Mouse (Mus musculus) regulatory T cell (primary cell): ENCODE results near the gene Fam181a.

ENCODE experiments used
- in situ Hi-C: fragments of 300-600 bp; cut with MboI, MseI; formaldehyde crosslinking; loops from one replicate; pipeline ENCODE4 v1.15.1; 2025; ENCODE audit warnings: high pct_unique_total_duplicates

The Fam181a gene

DNA sequence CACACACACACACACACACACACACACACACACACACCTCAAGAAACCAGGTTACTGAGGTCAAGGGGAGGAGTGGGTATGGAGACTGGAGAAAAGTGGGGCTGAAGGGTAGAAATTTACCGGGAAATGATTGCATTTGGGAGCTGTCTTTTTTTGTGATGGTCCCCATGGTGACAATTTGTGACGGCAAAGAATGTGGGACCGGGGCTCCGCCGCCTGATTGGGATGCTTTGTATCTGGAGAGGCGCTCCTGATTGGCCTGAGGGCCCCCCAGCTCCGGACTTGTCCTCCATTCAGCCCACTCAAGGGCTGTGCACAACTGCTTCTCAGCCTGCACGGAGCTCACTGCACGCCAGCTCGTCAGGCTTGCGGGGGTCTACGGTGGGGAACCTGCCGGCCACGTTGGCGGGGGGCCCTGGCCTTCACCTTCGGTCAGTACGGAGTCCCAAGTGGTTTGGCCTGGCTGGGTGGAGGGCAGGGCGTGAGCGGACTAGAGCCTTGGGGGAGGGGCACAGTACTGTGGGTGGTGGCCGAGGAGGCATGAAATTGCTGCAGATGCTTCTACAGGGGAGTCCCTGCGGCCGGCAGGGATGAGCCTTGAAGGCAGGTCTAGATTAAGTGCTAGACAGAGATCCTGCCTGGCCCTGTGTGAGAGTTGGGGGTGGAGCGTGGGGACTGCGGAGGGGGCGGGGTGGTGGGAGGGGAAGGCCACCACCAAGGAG, 4.0 kb downstream of the Fam181a start:
- in situ Hi-C loops, result no loop called here

DNA sequence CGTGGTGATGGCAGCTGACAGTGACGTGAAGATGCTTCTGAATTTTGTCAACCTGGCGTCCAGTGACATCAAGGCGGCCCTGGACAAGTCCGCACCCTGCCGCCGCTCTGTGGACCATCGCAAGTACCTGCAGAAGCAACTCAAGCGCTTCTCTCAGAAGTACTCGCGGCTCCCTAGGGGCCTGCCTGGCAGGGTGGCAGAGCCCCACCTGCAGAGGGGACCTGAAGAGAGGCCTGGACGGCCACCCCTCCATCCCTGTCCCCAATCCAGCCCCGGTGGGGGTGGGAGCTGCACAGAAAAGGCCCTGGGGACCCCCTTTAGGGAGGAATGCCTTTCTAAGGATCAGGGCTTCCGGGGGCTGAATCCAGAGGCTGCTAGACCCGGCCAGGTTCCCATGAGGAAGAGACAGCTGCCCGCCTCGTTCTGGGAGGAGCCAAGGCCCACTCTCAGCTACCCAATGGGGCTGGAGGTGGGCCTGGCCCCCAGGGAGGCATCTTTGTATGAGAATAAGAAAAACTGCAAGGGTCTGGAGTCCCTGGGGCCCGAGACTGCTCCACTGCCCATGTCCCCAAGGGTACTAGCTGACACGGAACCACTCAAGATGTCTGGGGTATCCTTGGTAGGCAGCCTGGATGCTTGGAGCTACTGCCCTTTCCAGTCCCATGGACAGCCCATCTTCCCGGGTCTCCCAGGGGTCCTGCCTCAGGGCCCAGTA, 5.2 kb downstream of the Fam181a start:
- in situ Hi-C loops, result no loop called here

GRCm38 (mm10) chr12:103322801-103323200, 12.0 kb downstream of the Fam181a start:
- in situ Hi-C loops, result loop anchor here (10.0 kb wide), 1 partner anchor 1038 kb away; the partner anchor contains the start of gene Rin3

- in situ Hi-C loops, result loop anchor here (10.0 to 25.0 kb wide), 2 partner anchors 663 to 1041 kb away; partner anchors contain the start of gene Rin3
Observed at GRCm38 (mm10) chr12:103325156-103325857, 14.5 kb downstream of the Fam181a start.

- in situ Hi-C loops, result loop anchor here (10.0 to 25.0 kb wide), 2 partner anchors 664 to 1042 kb away; partner anchors contain the start of gene Rin3
Observed at GRCm38 (mm10) chr12:103326569-103326968, 15.8 kb downstream of the Fam181a start.

DNA sequence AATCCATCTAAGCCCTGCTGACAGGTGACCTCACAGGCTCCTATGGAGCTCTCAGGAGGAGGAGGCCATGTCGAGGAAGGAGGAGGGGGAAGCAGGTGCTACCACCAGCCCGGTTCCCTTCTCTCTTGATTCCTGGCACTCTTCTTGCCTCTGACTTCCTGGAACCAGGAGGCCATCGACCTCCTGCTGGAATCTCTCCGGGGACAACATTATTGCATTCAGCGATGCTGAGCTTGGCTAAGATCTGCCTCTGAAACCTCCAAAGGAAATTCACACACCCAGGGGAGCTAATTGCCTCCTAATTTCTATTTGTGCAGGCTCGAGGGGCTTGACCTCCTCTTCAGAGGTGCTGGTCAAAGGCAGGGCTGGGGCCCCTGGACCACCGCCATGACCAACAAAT, 16.3 kb downstream of the Fam181a start:
- in situ Hi-C loops, result loop anchor here (10.0 to 25.0 kb wide), 2 partner anchors 665 to 1042 kb away; partner anchors contain the start of gene Rin3

GRCm38 (mm10) chr12:103328448-103329191, 17.8 kb downstream of the Fam181a start:
- in situ Hi-C loops, result loop anchor here (10.0 to 25.0 kb wide), 2 partner anchors 666 to 1044 kb away; partner anchors contain the start of gene Rin3

DNA sequence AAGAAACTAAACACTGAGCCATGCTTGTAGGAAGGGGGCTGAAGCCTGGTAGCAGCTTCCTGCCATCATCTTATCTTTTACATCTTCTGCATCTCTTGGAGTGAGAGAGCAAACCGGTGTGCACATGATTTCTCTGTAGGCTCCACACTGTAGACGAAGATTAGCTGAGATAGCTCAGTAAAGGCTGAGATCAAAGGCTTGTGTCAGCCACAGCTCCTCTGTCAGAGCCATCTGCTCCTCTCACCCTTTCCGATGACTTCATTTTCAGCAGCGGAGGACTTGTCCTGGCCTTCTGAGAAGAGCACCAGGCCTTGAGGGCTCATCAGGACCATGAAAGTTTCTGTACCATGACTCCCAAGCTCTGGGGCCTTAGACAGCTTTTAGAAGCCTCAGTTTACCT, 20.7 kb downstream of the Fam181a start:
- in situ Hi-C loops, result loop anchor here (10.0 to 25.0 kb wide), 2 partner anchors 669 to 1673 kb away; partner anchors contain the start of gene Syne3

DNA sequence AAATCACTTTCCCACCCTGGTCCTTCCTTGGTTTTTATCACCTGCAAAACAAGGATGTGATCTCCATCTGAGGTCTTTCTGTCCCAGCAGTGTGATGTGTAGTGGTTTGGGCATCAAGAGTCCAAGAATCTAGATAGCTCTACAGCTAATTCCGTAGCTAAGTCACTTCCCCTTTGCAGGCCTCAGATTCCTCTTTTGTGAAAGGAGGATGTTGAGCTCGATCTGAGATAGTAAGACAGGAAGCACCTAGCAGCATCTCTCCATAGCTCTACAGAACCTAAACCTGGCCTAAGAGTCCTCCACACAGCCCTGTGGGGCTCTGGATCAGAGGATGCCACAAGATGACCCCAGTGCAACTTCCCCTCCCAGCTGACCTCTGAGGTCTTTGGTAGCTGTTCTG, 22.1 kb downstream of the Fam181a start:
- in situ Hi-C loops, result loop anchor here (10.0 to 25.0 kb wide), 2 partner anchors 671 to 1672 kb away; partner anchors contain the start of gene Syne3

DNA sequence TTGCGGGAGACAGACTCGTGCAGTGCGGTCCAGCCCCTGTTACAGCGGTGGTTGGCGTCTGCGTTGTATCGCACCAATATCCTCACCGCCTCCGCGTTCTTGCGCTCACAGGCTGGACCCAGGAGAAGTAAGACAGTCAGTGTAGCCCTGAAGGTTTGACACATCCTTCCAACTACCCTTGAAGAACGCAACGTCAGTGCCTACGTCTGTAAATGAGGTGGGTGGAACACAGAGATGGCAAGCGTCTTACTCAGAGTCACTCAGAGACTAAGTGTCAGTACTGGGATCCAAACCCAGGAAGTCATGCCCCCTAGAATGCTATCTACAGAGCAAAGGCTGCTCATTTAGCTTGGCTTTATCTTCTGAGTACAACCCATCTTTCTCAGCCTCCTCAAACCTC, 22.7 kb downstream of the Fam181a start:
- in situ Hi-C loops, result loop anchor here (10.0 to 25.0 kb wide), 2 partner anchors 671 to 1671 kb away; partner anchors contain the start of gene Syne3

GRCm38 (mm10) chr12:103336766-103337165, 26.0 kb downstream of the Fam181a start:
- in situ Hi-C loops, result loop anchor here (10.0 to 25.0 kb wide), 2 partner anchors 674 to 1668 kb away; partner anchors contain the start of gene Syne3

DNA sequence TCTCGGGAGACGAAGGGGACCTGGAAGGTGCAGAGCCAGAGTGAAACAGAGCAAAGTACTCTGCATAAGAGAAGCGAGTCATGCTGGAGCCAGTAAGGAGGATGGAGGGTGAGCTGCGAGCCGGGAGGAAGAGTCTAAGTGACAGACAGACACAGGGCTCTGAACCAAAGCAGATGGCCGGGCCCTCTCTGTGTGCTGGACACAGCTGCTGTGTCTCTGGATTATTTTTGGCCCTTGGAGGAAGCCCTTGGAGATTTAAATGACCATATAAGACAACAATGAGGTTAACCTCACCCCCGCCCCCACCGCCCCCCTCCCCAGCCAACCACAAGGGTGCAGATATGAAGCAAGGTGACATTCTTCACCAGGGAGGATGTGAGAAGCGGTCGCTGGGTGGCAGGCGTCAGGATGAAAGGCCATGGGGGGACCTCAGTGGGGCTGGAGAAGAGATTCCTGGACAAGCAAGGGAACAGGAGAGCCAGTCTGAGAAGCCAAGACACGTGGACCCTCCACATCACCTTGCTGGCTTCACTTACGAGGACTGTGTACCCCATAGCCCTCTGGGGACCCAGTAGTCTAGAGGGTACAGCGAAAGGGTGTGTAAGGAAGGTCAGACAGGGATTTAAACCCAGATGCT, 27.5 kb downstream of the Fam181a start:
- in situ Hi-C loops, result loop anchor here (10.0 to 25.0 kb wide), 2 partner anchors 676 to 1667 kb away; partner anchors contain the start of gene Syne3

- in situ Hi-C loops, result loop anchor here (25.0 kb wide), 1 partner anchor 679 kb away; no protein-coding TSS in a partner anchor
Observed at GRCm38 (mm10) chr12:103341212-103341611, 30.4 kb downstream of the Fam181a start.

- in situ Hi-C loops, result loop anchor here (25.0 kb wide), 1 partner anchor 681 kb away; no protein-coding TSS in a partner anchor
Observed at GRCm38 (mm10) chr12:103343456-103343855, 32.7 kb downstream of the Fam181a start.

DNA sequence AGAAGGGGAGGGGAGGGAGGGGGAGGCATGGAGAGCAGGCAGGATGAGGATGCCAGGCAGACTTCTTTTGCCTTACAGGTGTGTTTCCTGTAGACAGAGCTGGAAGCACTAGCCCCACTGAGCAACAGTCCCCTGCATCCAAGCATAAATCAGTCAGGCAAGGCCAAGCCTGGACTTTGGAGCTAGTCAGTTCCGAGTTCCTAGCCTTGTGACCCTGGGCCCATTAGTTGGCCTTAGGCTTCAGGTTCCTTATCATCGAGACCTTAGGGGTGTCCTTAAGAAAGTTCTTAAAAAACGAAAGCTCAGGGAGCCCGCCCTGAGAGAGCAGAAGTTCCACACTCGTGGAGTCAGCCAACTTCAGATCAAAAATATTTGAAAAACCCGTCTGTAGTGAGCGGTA, 34.2 kb downstream of the Fam181a start:
- in situ Hi-C loops, result loop anchor here (25.0 kb wide), 1 partner anchor 683 kb away; no protein-coding TSS in a partner anchor

GRCm38 (mm10) chr12:103346945-103347344, 36.2 kb downstream of the Fam181a start:
- in situ Hi-C loops, result loop anchor here (25.0 kb wide), 1 partner anchor 685 kb away; no protein-coding TSS in a partner anchor

DNA sequence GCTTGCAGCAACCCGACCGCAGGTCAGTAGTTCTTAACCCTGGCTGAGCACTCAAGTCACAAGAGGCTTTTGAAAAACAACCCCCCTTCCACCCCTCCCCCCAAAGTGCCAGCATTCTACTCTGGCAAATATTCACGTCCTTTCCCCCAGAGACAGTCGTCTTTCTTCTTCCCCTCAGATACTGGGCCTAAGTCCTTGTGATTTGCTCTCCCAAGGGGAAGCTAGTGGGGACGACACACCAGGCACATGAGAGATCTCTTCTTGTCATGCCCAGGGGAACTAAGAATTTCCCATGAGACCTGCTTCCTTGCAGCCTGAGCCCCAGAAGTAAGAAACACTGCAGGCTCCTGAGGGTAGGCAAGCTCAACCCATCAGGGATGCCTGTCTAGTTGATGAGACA, 36.6 kb downstream of the Fam181a start:
- in situ Hi-C loops, result loop anchor here (25.0 kb wide), 1 partner anchor 685 kb away; no protein-coding TSS in a partner anchor

DNA sequence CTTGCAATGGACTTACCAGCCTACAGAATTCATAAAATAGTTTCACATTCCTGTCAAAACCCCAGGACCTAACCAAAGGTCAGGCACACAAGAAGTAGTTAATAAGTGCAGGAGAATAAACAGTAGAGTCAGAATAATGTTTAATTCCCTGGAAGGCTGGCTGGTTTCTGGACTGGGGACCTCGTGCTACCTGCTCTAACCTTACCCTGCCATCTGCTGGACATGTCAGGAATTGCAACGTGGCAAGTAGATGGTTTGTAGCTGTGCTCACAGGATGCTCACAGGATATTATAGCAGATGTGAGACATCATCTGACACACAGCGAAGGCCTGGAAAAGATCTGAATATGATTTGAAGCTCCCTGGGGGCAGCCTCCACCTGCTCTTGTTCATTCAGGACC, 37.7 kb downstream of the Fam181a start:
- in situ Hi-C loops, result loop anchor here (25.0 kb wide), 1 partner anchor 686 kb away; no protein-coding TSS in a partner anchor

DNA sequence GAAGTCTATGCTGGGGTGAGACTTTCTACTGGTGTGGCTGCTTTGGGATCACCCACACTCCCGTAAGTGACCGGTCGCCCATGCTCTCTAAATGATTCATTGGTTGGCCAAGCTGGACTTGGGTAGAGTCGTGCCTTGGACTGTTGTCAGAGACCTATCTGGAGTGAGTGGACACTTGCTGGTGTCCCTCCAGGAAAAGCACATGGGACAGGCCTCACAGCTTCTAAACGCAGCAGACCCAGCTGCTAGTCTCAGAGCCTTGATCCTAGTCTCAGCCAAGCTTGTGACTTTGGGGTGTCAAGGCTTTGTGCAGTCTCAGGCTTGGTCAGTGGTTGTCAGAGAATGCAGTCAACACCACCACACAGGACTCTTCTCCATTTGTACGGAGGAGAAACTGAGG, 42.0 kb downstream of the Fam181a start:
- in situ Hi-C loops, result no loop called here

DNA sequence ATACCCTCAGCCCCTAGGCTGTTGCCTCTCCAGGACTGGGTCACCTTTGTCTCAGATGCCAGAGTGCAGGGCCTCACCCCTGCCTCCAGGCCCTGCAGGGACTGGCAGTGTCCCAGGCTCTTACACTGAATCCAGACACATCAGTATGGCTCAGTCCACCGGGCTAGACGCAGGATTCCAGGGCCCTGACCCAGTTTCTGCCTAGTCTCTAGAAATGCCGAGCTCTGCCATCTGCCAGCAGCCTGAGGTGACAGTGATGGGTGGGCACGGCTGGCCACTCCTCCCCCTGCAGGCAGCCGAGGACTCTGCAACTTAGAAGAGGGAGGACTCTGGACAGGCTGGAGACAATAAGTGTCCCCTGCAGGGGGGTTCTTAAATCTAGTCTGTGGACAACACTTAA, 42.8 kb downstream of the Fam181a start:
- in situ Hi-C loops, result no loop called here
